Mouse (Mus musculus) liver, embryonic 14 days (tissue): ENCODE data around the gene Psma4. TPM values are rescaled to one million over a fixed set of nuclear protein-coding genes. Genes with fewer than 3 reads are reported as not detected.

Source experiments
- polyA plus RNA-seq: library from polyadenylated mRNA; depleted of rRNA; stranded (reverse); fragments of >200 nt; gene quantifications from 2 replicates; pipeline ENCODE4 v1.2.3, GENCODE M21; 2012; rRNA removed

Gene Psma4
- polyA plus RNA-seq, result 104 and 112 TPM in 2 replicates

GRCm38 (mm10) chr9:54950575-54951321, at the start of gene Psma4, which contains the start of gene AY074887:
Gene Psma4 (plus strand): TSS chr9:54950790.
Gene AY074887 (minus strand): TSS chr9:54950998.

DNA sequence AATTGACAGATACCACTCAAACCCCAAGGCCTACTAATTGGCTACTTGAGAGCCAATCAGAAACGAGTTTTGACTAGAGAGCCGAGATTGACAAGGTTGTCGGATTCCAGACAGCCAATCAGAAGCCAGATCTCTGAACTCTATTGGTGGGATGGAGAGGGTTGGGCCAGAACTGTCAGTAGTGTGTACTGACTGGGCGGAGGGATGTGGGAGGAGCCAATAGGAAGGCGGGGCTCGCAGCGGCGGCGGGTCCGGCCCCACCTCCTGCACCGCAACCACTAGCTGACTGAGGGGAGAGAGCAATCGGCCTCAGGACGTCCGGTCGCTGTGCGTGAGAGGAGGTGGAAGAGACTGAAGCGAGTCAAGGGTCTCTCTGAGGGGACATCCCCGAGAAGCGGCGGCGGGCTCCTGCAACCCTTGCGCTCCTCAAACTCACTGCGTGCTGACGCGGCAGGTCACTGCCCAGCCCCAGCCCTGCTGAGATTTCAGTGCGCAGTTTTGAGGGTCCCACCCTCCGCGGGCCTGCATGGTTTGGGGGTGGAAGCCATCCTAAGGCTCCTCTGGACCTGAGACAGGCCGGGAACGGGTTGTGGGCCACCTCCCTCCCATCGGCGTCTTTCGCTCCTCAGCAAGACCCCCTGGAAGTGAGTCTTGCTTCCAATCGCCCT, 33.4 kb upstream of the Psma4 start, which contains the start of gene Hykk:
Gene Hykk (plus strand): TSS at position 274 of the 668 bp plus-strand sequence.

DNA sequence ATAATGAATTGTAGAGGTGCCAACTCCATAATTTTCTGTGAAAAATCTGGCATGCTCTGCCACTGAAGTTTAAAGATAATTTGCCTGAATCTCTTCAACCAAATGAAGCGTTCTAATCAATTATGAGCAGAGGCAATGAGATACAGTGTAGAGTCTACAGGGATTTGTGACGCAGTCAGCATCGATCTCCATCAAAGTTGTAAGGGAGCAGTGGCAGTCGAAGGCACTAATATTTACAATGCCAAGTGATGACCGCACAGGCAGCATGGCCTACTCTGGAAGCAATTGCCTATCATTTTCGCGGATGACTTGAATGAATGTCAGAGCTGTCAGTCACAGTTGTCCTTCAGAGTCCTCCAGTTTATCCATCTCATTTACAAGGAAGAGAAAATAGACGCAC, 30.1 kb downstream of the Psma4 start, which contains the start of gene Chrna5:
Gene Chrna5 (plus strand): TSS at position 207 of the 400 bp plus-strand sequence.

Other genes with a start within 250 kb of the Psma4 start
- gene Wdr61, start 216.3 kb upstream of the Psma4 start, polyA plus RNA-seq, result 51.7 and 59.8 TPM in 2 replicates
- gene Crabp1, start 186.0 kb upstream of the Psma4 start, polyA plus RNA-seq, result 0.55 and 1.2 TPM in 2 replicates
- 10.2 and 12.1 TPM in 2 replicates for gene Ireb2, start 87.0 kb upstream of the Psma4 start, polyA plus RNA-seq
- 0.74 and 0.95 TPM in 2 replicates for gene Hykk, start 33.5 kb upstream of the Psma4 start, polyA plus RNA-seq
- not detected in 2 replicates for gene AY074887, start 208 bp downstream of the Psma4 start, polyA plus RNA-seq
- gene Chrna5, start 30.1 kb downstream of the Psma4 start, polyA plus RNA-seq, result 0.01 and 0.02 TPM in 2 replicates
- not detected in 2 replicates for gene Chrna3, start 75.8 kb downstream of the Psma4 start, polyA plus RNA-seq
- gene Chrnb4, start 98.0 kb downstream of the Psma4 start, polyA plus RNA-seq, result 0.01 TPM in 2 replicates
- 5.1 and 6.3 TPM in 2 replicates for gene Ube2q2, start 198.1 kb downstream of the Psma4 start, polyA plus RNA-seq